Mouse (Mus musculus) limb, embryonic 10.5 days (tissue): ENCODE results near the gene Cobl. TPM values are rescaled to one million over a fixed set of nuclear protein-coding genes. Genes with fewer than 3 reads are reported as not detected.

Experiments
- DNase-seq: peaks from one replicate; pipeline ENCODE4 v3.0.0-alpha.2; 2017; ENCODE audit warnings: low spot score
- H3K27ac ChIP-seq: fragments of 300-500 bp; sonication (generic); 2 replicates; pipeline ENCODE4 v1.5.1; 2016; ENCODE audit warnings: mild to moderate bottlenecking
- H3K27me3 ChIP-seq: fragments of 300-500 bp; sonication (generic); 2 replicates; pipeline ENCODE4 v1.6.1; 2016; ENCODE audit warnings: low read depth, mild to moderate bottlenecking; ENCODE audit not compliant: poor library complexity, severe bottlenecking
- H3K36me3 ChIP-seq: fragments of 300-500 bp; sonication (generic); 2 replicates; pipeline ENCODE4 v1.6.1; 2016; ENCODE audit warnings: mild to moderate bottlenecking, moderate library complexity
- H3K4me1 ChIP-seq: fragments of 300-500 bp; sonication (generic); 2 replicates; pipeline ENCODE4 v1.6.1; 2016
- H3K4me3 ChIP-seq: fragments of 300-500 bp; sonication (generic); 2 replicates; pipeline ENCODE4 v1.5.1; 2016; ENCODE audit warnings: mild to moderate bottlenecking, moderate library complexity
- H3K9me3 ChIP-seq: fragments of 300-500 bp; sonication (generic); replicated peaks from 2 replicates; pipeline ENCODE4 v1.6.1; 2016; ENCODE audit warnings: mild to moderate bottlenecking
- WGBS: fragments of 180-500 bp; shearing (Covaris S2); methylation state at CpG from one replicate; pipeline ENCODE4 v1.1.7; 2016; 5-methylcytosine and 5-hydroxymethylcytosine counted together
- polyA plus RNA-seq: library from polyadenylated mRNA; unstranded; fragments of >200 nt; fragmentation: Nextera tagmentation; extraction: Ambion mirVana; gene quantifications from 2 replicates; pipeline ENCODE4 v1.2.1, GENCODE M21; 2016

Gene Cobl
- polyA plus RNA-seq, 1 experiment from 2014 or later, result 0.58 TPM

- DNase-seq, result no peak
- Histone ChIP-seq H3K27me3 (no peaks in the 10 kb centered on the region), H3K4me1 (no peaks in the 10 kb centered on the region), H3K4me3 (no peak overlapping the region), H3K27ac (no peak overlapping the region), H3K9me3 (no peaks in the 10 kb centered on the region), H3K36me3 (no peaks in the 10 kb centered on the region)
- WGBS, result 90% methylated on average over 5 of the region's 5 CpGs
Observed at GRCm38 (mm10) chr11:12257324-12258118, 207.2 kb downstream of the Cobl start.

- Histone ChIP-seq H3K27ac (no peak overlapping the region), H3K27me3 (no peaks in the 10 kb centered on the region), H3K4me1 (no peaks in the 10 kb centered on the region), H3K36me3 (no peaks in the 10 kb centered on the region), H3K9me3 (no peaks in the 10 kb centered on the region), H3K4me3 (no peak overlapping the region)
- 84% methylated on average over 4 of the region's 4 CpGs for WGBS
- no peak for DNase-seq
Observed at GRCm38 (mm10) chr11:12245327-12245915, 219.3 kb downstream of the Cobl start.

GRCm38 (mm10) chr11:12236341-12236740 is 228.4 kb downstream of the Cobl start:
- Histone ChIP-seq H3K36me3 (no peaks in the 10 kb centered on the region), H3K27ac (no peak overlapping the region), H3K4me1 (no peaks in the 10 kb centered on the region), H3K4me3 (no peak overlapping the region), H3K9me3 (0 out of 2 replicates have a peak, but pooled peaks cover 2% of the 10 kb centered on the region), H3K27me3 (no peaks in the 10 kb centered on the region)
- WGBS, result 86% methylated on average over 1 of the region's 1 CpGs
- no peak for DNase-seq

DNA sequence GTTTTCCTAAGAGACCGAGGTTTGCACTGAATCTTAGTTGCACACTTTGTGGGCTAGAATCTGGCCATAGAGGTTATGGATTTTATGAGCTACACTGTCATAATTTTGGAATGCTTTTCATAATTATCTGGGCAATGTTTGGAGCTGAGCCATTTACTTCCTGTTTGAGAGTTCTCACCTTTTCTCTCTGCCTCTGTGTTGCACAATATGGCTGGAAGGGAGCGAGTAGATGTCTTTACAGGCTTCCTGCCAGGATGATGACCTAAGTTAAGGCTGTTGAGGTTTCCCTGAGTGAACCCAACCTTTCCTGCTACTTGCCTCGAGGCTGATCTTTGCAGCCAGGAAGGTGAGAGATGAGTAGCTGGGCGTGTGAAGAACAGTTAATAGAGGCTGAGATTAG is 229.9 kb downstream of the Cobl start:
- no peak for DNase-seq
- H3K27me3 ChIP-seq, result no peaks in the 10 kb centered on the region
- no peak overlapping the region for H3K4me3 ChIP-seq
- no peaks in the 10 kb centered on the region for H3K4me1 ChIP-seq
- H3K36me3 ChIP-seq, result no peaks in the 10 kb centered on the region
- WGBS, result 82% methylated on average over 4 of the region's 4 CpGs
- no peak overlapping the region for H3K27ac ChIP-seq
- H3K9me3 ChIP-seq, result 0 out of 2 replicates have a peak, but pooled peaks cover 2% of the 10 kb centered on the region

DNA sequence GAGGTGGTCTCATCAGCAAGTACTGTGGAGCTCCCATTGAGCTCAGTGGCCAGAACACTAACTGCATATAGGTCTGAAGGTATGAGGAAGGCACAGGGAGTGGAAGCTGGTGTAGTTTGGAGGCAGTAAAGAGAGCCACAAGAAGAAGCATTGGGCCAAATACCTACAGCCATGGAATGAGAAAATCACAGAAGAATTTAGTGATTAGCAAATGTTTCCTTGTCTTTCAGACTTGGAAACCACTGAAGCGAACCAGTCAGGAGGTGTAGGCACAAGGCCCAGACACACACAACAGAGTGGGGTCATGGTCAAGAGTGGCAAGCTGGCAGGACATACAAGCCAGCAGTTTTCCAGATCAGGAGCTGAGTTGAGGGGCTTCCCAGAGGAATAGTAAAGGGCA is 230.6 kb downstream of the Cobl start:
- 97% methylated on average over 1 of the region's 1 CpGs for WGBS
- Histone ChIP-seq H3K9me3 (0 out of 2 replicates have a peak, but pooled peaks cover 2% of the 10 kb centered on the region), H3K27ac (no peak overlapping the region), H3K4me3 (no peak overlapping the region), H3K4me1 (no peaks in the 10 kb centered on the region), H3K36me3 (no peaks in the 10 kb centered on the region), H3K27me3 (no peaks in the 10 kb centered on the region)
- no peak for DNase-seq

DNA sequence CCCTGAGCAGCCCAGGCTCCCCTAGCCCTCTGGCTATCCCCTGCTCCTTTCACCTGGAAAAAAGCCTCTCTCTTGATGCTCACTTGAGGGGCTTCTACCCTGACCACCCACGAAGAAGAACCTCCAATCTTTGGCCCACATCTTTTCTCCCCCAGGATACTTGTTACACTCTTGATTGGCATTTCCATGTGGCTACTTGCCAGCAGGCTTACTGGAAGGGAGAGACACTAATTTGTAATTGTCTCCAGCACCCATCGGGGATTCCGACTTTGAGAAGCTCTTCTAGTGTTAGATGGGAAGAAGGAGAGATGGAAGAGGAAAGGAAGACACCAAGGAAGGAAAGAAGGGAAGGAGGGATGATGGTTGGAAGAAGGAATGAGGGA is 232.0 kb downstream of the Cobl start:
- 87% methylated on average over 3 of the region's 3 CpGs for WGBS
- Histone ChIP-seq H3K36me3 (no peaks in the 10 kb centered on the region), H3K27me3 (no peaks in the 10 kb centered on the region), H3K9me3 (0 out of 2 replicates have a peak, but pooled peaks cover 2% of the 10 kb centered on the region), H3K4me3 (no peak overlapping the region), H3K4me1 (no peaks in the 10 kb centered on the region), H3K27ac (no peak overlapping the region)
- DNase-seq, result no peak

DNA sequence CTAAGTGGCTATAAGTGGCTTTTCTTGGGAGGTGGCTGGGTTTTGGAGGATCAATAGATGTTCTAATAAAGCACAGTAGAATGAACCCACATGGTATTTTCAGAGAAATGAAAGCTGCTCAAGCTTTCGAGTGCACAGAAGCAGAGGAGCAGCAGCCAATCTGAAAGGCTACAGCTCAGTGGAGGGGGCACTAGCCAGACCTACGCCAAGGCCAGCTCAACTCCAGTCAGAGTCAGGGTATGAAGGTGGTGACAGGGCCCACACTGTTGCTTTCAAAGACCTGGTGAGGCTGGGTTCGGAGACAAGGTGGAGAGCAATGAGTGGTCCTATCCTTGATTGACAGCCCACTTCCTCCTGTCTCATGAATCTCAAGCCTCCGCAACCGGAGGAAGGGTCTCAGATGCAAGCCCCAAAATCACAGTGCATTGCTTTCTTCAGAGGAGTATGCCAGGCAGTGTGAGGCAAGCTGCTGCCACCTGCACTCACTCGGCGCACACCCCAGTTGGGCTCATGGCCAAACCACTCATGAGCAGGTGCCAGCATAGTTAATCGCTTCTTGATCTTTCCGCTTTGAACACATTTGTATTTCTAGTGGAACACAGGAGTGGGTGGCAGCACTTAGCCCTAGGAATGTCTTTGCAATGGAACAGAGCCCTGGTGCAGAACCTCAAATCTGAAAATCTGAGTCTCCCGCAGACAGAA is 232.6 kb downstream of the Cobl start:
- DNase-seq, result no peak
- 92% methylated on average over 10 of the region's 10 CpGs for WGBS

GRCm38 (mm10) chr11:12231481-12232035 is 233.2 kb downstream of the Cobl start:
- Histone ChIP-seq H3K27me3 (no peaks in the 10 kb centered on the region), H3K9me3 (0 out of 2 replicates have a peak, but pooled peaks cover 2% of the 10 kb centered on the region), H3K27ac (no peak overlapping the region), H3K36me3 (no peaks in the 10 kb centered on the region), H3K4me3 (no peak overlapping the region), H3K4me1 (no peaks in the 10 kb centered on the region)
- DNase-seq, result no peak
- WGBS, result 81% methylated on average over 6 of the region's 6 CpGs

More for the DNA sequence above, 232.6 kb downstream of the Cobl start:
- Histone ChIP-seq H3K36me3 (no peaks in the 10 kb centered on the region), H3K27ac (no peak overlapping the region), H3K27me3 (no peaks in the 10 kb centered on the region), H3K4me3 (no peak overlapping the region), H3K9me3 (0 out of 2 replicates have a peak, but pooled peaks cover 2% of the 10 kb centered on the region), H3K4me1 (no peaks in the 10 kb centered on the region)

- H3K27me3 ChIP-seq, result no peaks in the 10 kb centered on the region
- no peaks in the 10 kb centered on the region for H3K4me1 ChIP-seq
- 85% methylated on average over 7 of the region's 7 CpGs for WGBS
- no peaks in the 10 kb centered on the region for H3K36me3 ChIP-seq
- H3K27ac ChIP-seq, result no peak overlapping the region
- H3K4me3 ChIP-seq, result no peak overlapping the region
- no peak for DNase-seq
- no peaks in the 10 kb centered on the region for H3K9me3 ChIP-seq
Observed at GRCm38 (mm10) chr11:12229411-12229810, 235.3 kb downstream of the Cobl start.

- Histone ChIP-seq H3K4me3 (no peak overlapping the region), H3K36me3 (no peaks in the 10 kb centered on the region), H3K27me3 (no peaks in the 10 kb centered on the region), H3K9me3 (no peaks in the 10 kb centered on the region), H3K4me1 (no peaks in the 10 kb centered on the region), H3K27ac (no peak overlapping the region)
- no peak for DNase-seq
- WGBS, result 87% methylated on average over 3 of the region's 3 CpGs
Observed at GRCm38 (mm10) chr11:12227343-12227742, 237.4 kb downstream of the Cobl start.

DNA sequence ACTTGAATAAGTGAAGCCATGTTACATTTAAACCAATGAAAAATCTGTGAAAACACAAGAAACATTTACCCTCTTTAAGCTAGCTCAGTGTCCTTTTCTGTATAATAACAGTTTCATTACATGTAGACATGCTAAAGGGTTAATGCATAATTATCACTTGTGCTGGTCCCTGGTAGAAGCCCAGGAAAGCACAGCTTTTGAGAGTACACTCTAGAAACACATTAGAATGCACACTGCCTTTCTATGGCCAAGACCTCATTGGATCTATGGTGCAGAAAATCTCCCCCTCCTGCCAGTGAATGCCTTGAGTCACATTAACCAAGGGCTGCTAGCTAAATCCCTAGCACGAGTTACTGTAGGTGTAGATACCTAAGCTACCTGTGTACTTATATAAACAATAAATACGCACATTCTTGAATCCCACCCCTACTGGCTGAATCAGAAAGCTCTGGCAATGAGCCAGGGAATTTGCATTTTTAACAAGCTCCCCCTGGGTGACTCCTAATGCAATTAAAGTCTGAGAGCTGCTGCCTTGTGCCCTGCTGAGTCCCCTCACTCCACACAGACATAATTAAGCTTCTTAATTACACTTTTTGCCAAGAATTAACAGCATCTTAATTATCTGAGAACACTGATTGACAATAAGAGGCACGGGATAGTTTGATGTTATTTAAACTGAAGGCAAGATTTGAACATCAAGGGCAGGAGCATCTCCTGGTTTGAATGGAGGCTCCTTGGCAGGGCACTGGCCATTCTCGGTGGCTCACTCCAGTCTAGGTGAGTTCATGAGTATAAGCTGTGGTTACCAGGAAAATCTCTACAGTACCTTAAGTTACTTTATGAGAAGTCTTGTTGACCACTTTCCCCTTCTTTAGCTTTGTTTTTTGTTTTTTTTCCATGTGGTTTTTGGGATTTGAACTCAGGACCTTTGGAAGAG is 244.9 kb downstream of the Cobl start:
- H3K4me3 ChIP-seq, result no peak overlapping the region
- WGBS, result 51% methylated on average over 4 of the region's 4 CpGs
- H3K36me3 ChIP-seq, result no peaks in the 10 kb centered on the region
- H3K9me3 ChIP-seq, result no peaks in the 10 kb centered on the region
- DNase-seq, result no peak
- no peaks in the 10 kb centered on the region for H3K4me1 ChIP-seq
- no peak overlapping the region for H3K27ac ChIP-seq
- no peaks in the 10 kb centered on the region for H3K27me3 ChIP-seq

- DNase-seq, result no peak
- H3K27me3 ChIP-seq, result no peaks in the 10 kb centered on the region
- no peak overlapping the region for H3K27ac ChIP-seq
- H3K9me3 ChIP-seq, result no peaks in the 10 kb centered on the region
- H3K36me3 ChIP-seq, result no peaks in the 10 kb centered on the region
- no peak overlapping the region for H3K4me3 ChIP-seq
- 86% methylated on average over 1 of the region's 1 CpGs for WGBS
- no peaks in the 10 kb centered on the region for H3K4me1 ChIP-seq
Observed at GRCm38 (mm10) chr11:12216897-12217296, 247.9 kb downstream of the Cobl start.
